Mouse (Mus musculus) limb, embryonic 11.5 days (tissue): Measurements from ENCODE around the gene Braf. TPM values are rescaled to one million over a fixed set of nuclear protein-coding genes. Genes with fewer than 3 reads are reported as not detected.

Experiments used
- ATAC-seq: fragments of 200-750 bp; cut with Nextera tagmentation; 2 replicates; pipeline ENCODE4 v1.8.0; 2017; ENCODE audit warnings: low read depth; ENCODE audit not compliant: insufficient number of reproducible peaks, low FRiP score, low TSS enrichment
- DNase-seq: peaks from one replicate; pipeline ENCODE4 v3.0.0-alpha.2; 2015; ENCODE audit warnings: low spot score
- H3K27ac ChIP-seq: fragments of 300-500 bp; sonication (generic); replicated peaks from 2 replicates; pipeline ENCODE4 v1.5.1; 2014; ENCODE audit warnings: low read depth, mild to moderate bottlenecking, low read length
- H3K27me3 ChIP-seq: fragments of 300-500 bp; sonication (generic); 2 replicates; pipeline ENCODE4 v1.6.1; 2014; ENCODE audit warnings: mild to moderate bottlenecking, low read length, mixed read lengths; ENCODE audit not compliant: control insufficient read depth, insufficient read depth
- H3K36me3 ChIP-seq: fragments of 300-500 bp; sonication (generic); 2 replicates; pipeline ENCODE4 v1.6.1; 2014; ENCODE audit warnings: mild to moderate bottlenecking, low read length, moderate library complexity, mixed read lengths; ENCODE audit not compliant: control insufficient read depth, insufficient read depth
- H3K4me1 ChIP-seq: fragments of 300-500 bp; sonication (generic); 2 replicates; pipeline ENCODE4 v1.6.1; 2014; ENCODE audit warnings: low read length, mixed read lengths; ENCODE audit not compliant: control insufficient read depth, insufficient read depth
- H3K4me2 ChIP-seq: fragments of 300-500 bp; sonication (generic); 2 replicates; pipeline ENCODE4 v1.6.1; 2014; ENCODE audit warnings: low read depth, mild to moderate bottlenecking, moderate library complexity; ENCODE audit not compliant: severe bottlenecking
- H3K4me3 ChIP-seq: fragments of 300-500 bp; sonication (generic); 2 replicates; pipeline ENCODE4 v1.5.1; 2014; ENCODE audit warnings: low read depth, low read length
- H3K9ac ChIP-seq: fragments of 300-500 bp; sonication (generic); 2 replicates; pipeline ENCODE4 v1.6.1; 2014; ENCODE audit warnings: mild to moderate bottlenecking, low read length
- H3K9me3 ChIP-seq: fragments of 300-500 bp; sonication (generic); 2 replicates; pipeline ENCODE4 v1.6.1; 2016; ENCODE audit warnings: low read length; ENCODE audit not compliant: control insufficient read depth
- WGBS: fragments of 180-500 bp; shearing (Covaris S2); extraction: QIAGEN DNeasy Blood & Tissue Kit; methylation state at CpG from one replicate; pipeline ENCODE4 v1.1.7; 2014; 5-methylcytosine and 5-hydroxymethylcytosine counted together
- polyA plus RNA-seq: library from polyadenylated mRNA; unstranded; fragments of >200 nt; fragmentation: Nextera tagmentation; extraction: Ambion mirVana; gene quantifications from 2 replicates; pipeline ENCODE4 v1.2.1, GENCODE M21; 2014

Gene Braf
- polyA plus RNA-seq, 1 experiment from 2014 or later, result 17.2 TPM

DNA sequence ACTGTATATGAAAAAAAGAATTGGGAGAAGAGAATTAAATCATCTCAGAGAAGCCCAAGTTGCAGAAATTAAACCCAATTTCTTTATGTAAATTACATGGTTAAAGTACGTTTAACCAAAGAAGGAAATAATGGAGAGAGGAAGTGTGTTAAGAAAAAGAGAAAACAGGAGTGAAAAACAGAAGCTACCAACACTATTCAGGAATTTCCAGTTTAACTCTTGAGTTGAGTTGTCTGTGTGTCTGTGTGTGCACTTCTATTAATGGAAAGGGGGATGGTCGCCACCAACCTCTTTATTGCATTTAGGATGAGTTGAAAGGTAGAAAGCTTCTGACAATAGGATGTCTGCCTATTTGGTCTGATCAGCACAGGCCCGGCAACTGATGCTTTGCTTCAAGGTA is 886 bp upstream of the Braf start:
- H3K4me3 ChIP-seq, result no peak overlapping the region
- no peaks in the 10 kb centered on the region for H3K27me3 ChIP-seq
- no peaks in the 10 kb centered on the region for H3K9me3 ChIP-seq
- H3K36me3 ChIP-seq, result no peaks in the 10 kb centered on the region
- peaks cover 9% of the 10 kb centered on the region for H3K4me1 ChIP-seq
- WGBS, result 85% methylated on average over 3 of the region's 3 CpGs
- H3K27ac ChIP-seq, result no peak overlapping the region
- DNase-seq (no peak), ATAC-seq (no peak)
- H3K4me2 ChIP-seq, result no peak overlapping the region
- H3K9ac ChIP-seq, result no peak overlapping the region

DNA sequence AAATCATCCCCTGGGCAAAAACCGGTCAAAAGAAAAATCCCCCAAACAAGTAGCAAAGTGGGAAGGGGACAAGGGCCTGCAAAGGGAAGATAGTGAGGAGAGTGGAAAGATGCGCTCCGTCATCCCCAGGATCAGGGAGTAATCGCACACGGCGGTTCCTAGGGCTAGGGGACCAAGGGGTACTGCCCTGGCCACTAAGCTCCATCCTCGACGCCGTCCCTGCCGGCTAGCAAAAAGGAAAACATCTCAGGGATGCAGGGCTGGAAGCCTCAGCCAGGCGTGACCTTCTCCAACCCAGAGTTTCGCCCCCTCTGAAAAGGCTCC is 759 bp downstream of the Braf start:
- WGBS, result 0% methylated on average over 12 of the region's 12 CpGs
- no peak; the same call in 1 of the 2 replicates for ATAC-seq
- H3K9me3 ChIP-seq, result no peaks in the 10 kb centered on the region

GRCm38 (mm10) chr6:39724071-39724470 is 1.2 kb downstream of the Braf start:
- Histone ChIP-seq H3K27me3 (no peaks in the 10 kb centered on the region), H3K4me3 (peak overlapping the region; percentile 82), H3K9me3 (no peaks in the 10 kb centered on the region), H3K36me3 (no peaks in the 10 kb centered on the region), H3K27ac (no peak overlapping the region), H3K4me2 (peak overlapping the region; percentile 82), H3K4me1 (peaks cover 10% of the 10 kb centered on the region), H3K9ac (peak overlapping the region; percentile 84)
- DNase-seq (no peak), ATAC-seq (no peak)
- WGBS, result 3% methylated on average over 7 of the region's 7 CpGs

More for the DNA sequence above, 759 bp downstream of the Braf start:
- peaks cover 10% of the 10 kb centered on the region for H3K4me1 ChIP-seq
- H3K4me2 ChIP-seq, result peak overlapping the region; percentile 82
- no peaks in the 10 kb centered on the region for H3K36me3 ChIP-seq
- peak overlapping the region; percentile 84 for H3K9ac ChIP-seq
- DNase-seq, result no peak
- peak overlapping the region; percentile 89 for H3K27ac ChIP-seq
- H3K4me3 ChIP-seq, result peak overlapping the region; percentile 82
- H3K27me3 ChIP-seq, result no peaks in the 10 kb centered on the region

GRCm38 (mm10) chr6:39718567-39718966 is 6.7 kb downstream of the Braf start:
- 86% methylated on average over 6 of the region's 6 CpGs for WGBS
- H3K4me1 ChIP-seq, result peaks cover 5% of the 10 kb centered on the region; the same call in 1 of the 2 replicates
- no peak overlapping the region for H3K9ac ChIP-seq
- H3K9me3 ChIP-seq, result no peaks in the 10 kb centered on the region
- no peak for ATAC-seq
- H3K27me3 ChIP-seq, result no peaks in the 10 kb centered on the region
- H3K4me2 ChIP-seq, result no peak overlapping the region
- H3K4me3 ChIP-seq, result no peak overlapping the region
- peak; percentile 7 for DNase-seq
- no peak overlapping the region for H3K27ac ChIP-seq
- H3K36me3 ChIP-seq, result no peaks in the 10 kb centered on the region

GRCm38 (mm10) chr6:39717049-39717448 is 8.2 kb downstream of the Braf start:
- ATAC-seq (no peak), DNase-seq (peak; percentile 6)
- Histone ChIP-seq H3K4me2 (no peak overlapping the region), H3K27me3 (no peaks in the 10 kb centered on the region), H3K9ac (no peak overlapping the region), H3K4me1 (peaks cover 3% of the 10 kb centered on the region; the same call in 1 of the 2 replicates), H3K9me3 (no peaks in the 10 kb centered on the region), H3K4me3 (no peak overlapping the region), H3K27ac (no peak overlapping the region), H3K36me3 (no peaks in the 10 kb centered on the region)
- 84% methylated on average over 2 of the region's 2 CpGs for WGBS

- 76% methylated on average over 7 of the region's 7 CpGs for WGBS
- DNase-seq (no peak), ATAC-seq (no peak)
- H3K4me3 ChIP-seq, result no peak overlapping the region
- no peaks in the 10 kb centered on the region for H3K4me1 ChIP-seq
- no peaks in the 10 kb centered on the region for H3K9me3 ChIP-seq
- no peaks in the 10 kb centered on the region for H3K36me3 ChIP-seq
- H3K27ac ChIP-seq, result no peak overlapping the region
- H3K9ac ChIP-seq, result no peak overlapping the region
- H3K27me3 ChIP-seq, result no peaks in the 10 kb centered on the region
- H3K4me2 ChIP-seq, result no peak overlapping the region
Measured at GRCm38 (mm10) chr6:39714341-39714740, 10.9 kb downstream of the Braf start.

DNA sequence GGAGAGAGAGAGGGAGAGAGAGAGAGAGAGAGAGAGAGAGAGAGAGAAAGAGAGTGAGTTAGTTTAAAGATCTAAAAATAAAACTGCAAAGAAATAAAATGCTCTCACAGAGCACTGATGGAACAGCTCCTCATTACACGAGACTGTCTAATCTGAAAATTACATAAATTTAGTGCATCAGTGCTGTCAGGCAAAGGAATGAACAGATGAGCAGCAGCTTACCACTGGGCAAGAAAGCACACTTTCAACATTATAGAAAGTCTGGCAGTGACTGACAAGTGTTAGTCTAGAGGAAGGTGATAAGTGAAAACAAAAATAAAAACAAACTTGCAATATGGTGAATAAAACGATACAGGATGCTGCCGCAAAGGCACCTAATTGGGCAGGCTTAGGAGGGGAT is 11.9 kb downstream of the Braf start:
- Histone ChIP-seq H3K27ac (no peak overlapping the region), H3K9me3 (no peaks in the 10 kb centered on the region), H3K4me2 (no peak overlapping the region), H3K4me1 (no peaks in the 10 kb centered on the region), H3K9ac (no peak overlapping the region), H3K36me3 (no peaks in the 10 kb centered on the region), H3K4me3 (no peak overlapping the region), H3K27me3 (no peaks in the 10 kb centered on the region)
- DNase-seq (no peak), ATAC-seq (no peak)
- 79% methylated on average over 3 of the region's 3 CpGs for WGBS

DNA sequence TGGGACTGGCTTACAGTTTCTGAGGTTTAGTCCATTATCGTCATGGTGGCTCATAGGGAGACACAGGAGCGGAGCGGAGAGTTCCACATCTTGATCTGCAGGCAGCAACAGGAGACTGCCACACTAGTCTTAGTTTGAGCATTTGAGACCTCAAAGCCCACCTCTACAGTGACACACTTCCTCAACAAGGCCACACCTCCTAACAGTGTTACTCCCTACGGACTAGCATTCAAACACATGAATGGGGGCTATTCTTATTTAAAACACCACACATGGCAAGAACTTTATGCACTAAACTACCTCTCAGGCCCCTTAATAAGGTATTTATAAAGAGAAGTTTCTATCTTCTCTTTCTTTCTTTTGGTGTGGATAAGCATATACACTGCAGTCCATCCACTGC is 19.6 kb downstream of the Braf start:
- H3K9ac ChIP-seq, result no peak overlapping the region
- H3K27me3 ChIP-seq, result no peaks in the 10 kb centered on the region
- H3K27ac ChIP-seq, result no peak overlapping the region
- no peaks in the 10 kb centered on the region for H3K4me1 ChIP-seq
- ATAC-seq (no peak), DNase-seq (no peak)
- WGBS, result 96% methylated on average over 4 of the region's 4 CpGs
- no peaks in the 10 kb centered on the region for H3K36me3 ChIP-seq
- no peak overlapping the region for H3K4me2 ChIP-seq
- H3K4me3 ChIP-seq, result no peak overlapping the region
- H3K9me3 ChIP-seq, result no peaks in the 10 kb centered on the region

DNA sequence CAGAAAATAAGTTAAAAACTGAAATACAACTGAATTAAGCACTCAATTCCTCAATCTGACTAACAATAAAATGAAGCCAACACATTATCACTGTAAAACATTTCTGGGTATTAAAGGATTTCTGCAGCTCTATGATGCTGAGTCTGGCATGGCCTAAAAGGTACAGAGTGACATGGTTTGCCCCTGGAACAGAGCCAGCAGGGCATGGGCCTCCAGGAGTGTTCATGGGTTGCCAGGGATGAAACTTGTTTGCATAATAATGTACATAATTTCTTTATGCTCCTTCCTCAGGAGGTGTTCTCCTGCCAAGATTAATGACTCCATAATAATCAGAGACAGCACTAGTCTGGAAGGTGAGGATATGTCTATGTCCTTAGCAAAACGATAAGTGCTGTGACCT is 32.1 kb downstream of the Braf start:
- WGBS, result 87% methylated on average over 1 of the region's 1 CpGs
- no peak for ATAC-seq
- H3K36me3 ChIP-seq, result no peaks in the 10 kb centered on the region

More for the DNA sequence above, 32.1 kb downstream of the Braf start:
- H3K9me3 ChIP-seq, result no peaks in the 10 kb centered on the region
- no peaks in the 10 kb centered on the region for H3K27me3 ChIP-seq
- H3K9ac ChIP-seq, result no peak overlapping the region
- no peak overlapping the region for H3K4me2 ChIP-seq
- no peak for DNase-seq
- no peak overlapping the region for H3K27ac ChIP-seq
- no peaks in the 10 kb centered on the region for H3K4me1 ChIP-seq
- H3K4me3 ChIP-seq, result no peak overlapping the region
